Mouse (Mus musculus) stomach, embryonic 14.5 days (tissue): Measurements from ENCODE around the gene Dpm3. TPM values are rescaled to one million over a fixed set of nuclear protein-coding genes. Genes with fewer than 3 reads are reported as not detected.

Experiments used
- ATAC-seq: fragments of 200-750 bp; cut with Nextera tagmentation; 2 replicates; pipeline ENCODE4 v1.8.0; 2017; ENCODE audit warnings: low read depth, moderate TSS enrichment; ENCODE audit not compliant: insufficient number of reproducible peaks, insufficient read depth, low FRiP score
- H3K27ac ChIP-seq: fragments of 300-500 bp; sonication (generic); 2 replicates; pipeline ENCODE4 v1.5.1; 2014; ENCODE audit warnings: mild to moderate bottlenecking, low read length, moderate library complexity, mixed read lengths
- H3K27me3 ChIP-seq: fragments of 300-500 bp; sonication (generic); 2 replicates; pipeline ENCODE4 v1.6.1; 2014; ENCODE audit warnings: low read length, control low read depth, mixed read lengths; ENCODE audit not compliant: control insufficient read depth, insufficient read depth
- H3K36me3 ChIP-seq: fragments of 300-500 bp; sonication (generic); 2 replicates; pipeline ENCODE4 v1.6.1; 2014; ENCODE audit warnings: mild to moderate bottlenecking, control low read depth, low read length, moderate library complexity, mixed read lengths; ENCODE audit not compliant: control insufficient read depth, insufficient read depth
- H3K4me1 ChIP-seq: fragments of 300-500 bp; sonication (generic); 2 replicates; pipeline ENCODE4 v1.6.1; 2014; ENCODE audit warnings: low read length, control low read depth, mixed read lengths; ENCODE audit not compliant: control insufficient read depth, insufficient read depth
- H3K4me2 ChIP-seq: fragments of 300-500 bp; sonication (generic); replicated peaks from 2 replicates; pipeline ENCODE4 v1.6.1; 2014; ENCODE audit warnings: low read depth, low read length, control low read depth
- H3K4me3 ChIP-seq: fragments of 300-500 bp; sonication (generic); 2 replicates; pipeline ENCODE4 v1.5.1; 2014; ENCODE audit warnings: low read depth, low read length, control low read depth
- H3K9ac ChIP-seq: fragments of 300-500 bp; sonication (generic); replicated peaks from 2 replicates; pipeline ENCODE4 v1.6.1; 2014; ENCODE audit warnings: low read depth, mild to moderate bottlenecking, control low read depth, low read length, moderate library complexity, mixed read lengths
- H3K9me3 ChIP-seq: fragments of 300-500 bp; sonication (generic); 2 replicates; pipeline ENCODE4 v1.6.1; 2016; ENCODE audit warnings: low read depth, low read length, control low read depth; ENCODE audit not compliant: control insufficient read depth
- WGBS: fragments of 180-500 bp; shearing (Covaris S2); extraction: QIAGEN DNeasy Blood & Tissue Kit; methylation state at CpG from one replicate; pipeline ENCODE4 v1.1.7; 2014; 5-methylcytosine and 5-hydroxymethylcytosine counted together
- polyA plus RNA-seq: library from polyadenylated mRNA; unstranded; fragments of >200 nt; fragmentation: Nextera tagmentation; extraction: Ambion mirVana; gene quantifications from 2 replicates; pipeline ENCODE4 v1.2.1, GENCODE M21; 2014

Dpm3 gene
- polyA plus RNA-seq, 1 experiment from 2014 or later: 186 TPM

GRCm38 (mm10) chr3:89227307-89228179 is 31.6 kb upstream of the Dpm3 start:
- Histone ChIP-seq H3K4me2 (peak overlapping the region; percentile 86), H3K27me3 (no peaks in the 10 kb centered on the region), H3K4me3 (peak overlapping the region; percentile 35), H3K36me3 (no peaks in the 10 kb centered on the region), H3K4me1 (peaks cover 19% of the 10 kb centered on the region), H3K9ac (peak overlapping the region; percentile 30; the same call in 1 of the 2 replicates), H3K9me3 (no peaks in the 10 kb centered on the region), H3K27ac (peak overlapping the region; percentile 77; the same call in 1 of the 2 replicates)
- WGBS: 4% methylated on average over 41 of the region's 41 CpGs
- ATAC-seq: peak; percentile 79

- H3K9ac ChIP-seq: no peak overlapping the region; the same call in 1 of the 2 replicates
- H3K4me2 ChIP-seq: peak overlapping the region; percentile 86
- no peaks in the 10 kb centered on the region for H3K27me3 ChIP-seq
- ATAC-seq: no peak
- 1% methylated on average over 20 of the region's 20 CpGs for WGBS
- H3K27ac ChIP-seq: peak overlapping the region; percentile 77; the same call in 1 of the 2 replicates
- no peaks in the 10 kb centered on the region for H3K36me3 ChIP-seq
- peaks cover 19% of the 10 kb centered on the region for H3K4me1 ChIP-seq
- H3K4me3 ChIP-seq: peak overlapping the region; percentile 35
- no peaks in the 10 kb centered on the region for H3K9me3 ChIP-seq
Measured at GRCm38 (mm10) chr3:89228180-89228549, 31.0 kb upstream of the Dpm3 start.

GRCm38 (mm10) chr3:89228836-89229235 is 30.3 kb upstream of the Dpm3 start, which contains the start of gene Muc1:
Gene Muc1 (plus strand): TSS chr3:89229057.
- Histone ChIP-seq H3K27me3 (no peaks in the 10 kb centered on the region), H3K4me3 (peak within 1 kb of the TSS; percentile 35), H3K9ac (no peak within 1 kb of the TSS; the same call in 1 of the 2 replicates), H3K9me3 (no peaks in the 10 kb centered on the region), H3K27ac (peak within 1 kb of the TSS; percentile 77; the same call in 1 of the 2 replicates), H3K4me2 (peak within 1 kb of the TSS; percentile 86), H3K36me3 (no peaks in the 10 kb centered on the region), H3K4me1 (peaks cover 19% of the 10 kb centered on the region)
- WGBS: 20% methylated on average over 10 of the region's 10 CpGs
- ATAC-seq: peak; percentile 30; the same call in 1 of the 2 replicates

- peak overlapping the region; percentile 35; the same call in 1 of the 2 replicates for H3K4me3 ChIP-seq
- peaks cover 19% of the 10 kb centered on the region for H3K4me1 ChIP-seq
- peak overlapping the region; percentile 86 for H3K4me2 ChIP-seq
- WGBS: 46% methylated on average over 4 of the region's 4 CpGs
- H3K36me3 ChIP-seq: no peaks in the 10 kb centered on the region
- no peaks in the 10 kb centered on the region for H3K9me3 ChIP-seq
- peak overlapping the region; percentile 77; the same call in 1 of the 2 replicates for H3K27ac ChIP-seq
- H3K9ac ChIP-seq: no peak overlapping the region
- no peak for ATAC-seq
- no peaks in the 10 kb centered on the region for H3K27me3 ChIP-seq
Measured at GRCm38 (mm10) chr3:89229276-89229675, 29.9 kb upstream of the Dpm3 start.

- Histone ChIP-seq H3K27me3 (no peaks in the 10 kb centered on the region), H3K4me2 (peak overlapping the region; percentile 25; the same call in 1 of the 2 replicates), H3K4me1 (peaks cover 19% of the 10 kb centered on the region), H3K9me3 (no peaks in the 10 kb centered on the region), H3K36me3 (no peaks in the 10 kb centered on the region), H3K27ac (no peak overlapping the region), H3K4me3 (no peak overlapping the region), H3K9ac (no peak overlapping the region)
- ATAC-seq: no peak
- 81% methylated on average over 2 of the region's 2 CpGs for WGBS
Measured at GRCm38 (mm10) chr3:89230561-89230960, 28.6 kb upstream of the Dpm3 start.

GRCm38 (mm10) chr3:89231345-89231744 is 27.8 kb upstream of the Dpm3 start:
- Histone ChIP-seq H3K9me3 (no peaks in the 10 kb centered on the region), H3K4me3 (peak overlapping the region; percentile 1; the same call in 1 of the 2 replicates), H3K4me1 (peaks cover 13% of the 10 kb centered on the region), H3K27ac (no peak overlapping the region), H3K4me2 (peak overlapping the region; percentile 25), H3K27me3 (no peaks in the 10 kb centered on the region), H3K9ac (no peak overlapping the region), H3K36me3 (no peaks in the 10 kb centered on the region)
- no peak for ATAC-seq
- 60% methylated on average over 7 of the region's 7 CpGs for WGBS

GRCm38 (mm10) chr3:89231772-89232275 is 27.3 kb upstream of the Dpm3 start:
- WGBS: 73% methylated on average over 16 of the region's 16 CpGs
- no peak for ATAC-seq
- no peaks in the 10 kb centered on the region for H3K36me3 ChIP-seq
- H3K27ac ChIP-seq: no peak overlapping the region
- H3K9me3 ChIP-seq: no peaks in the 10 kb centered on the region
- peak overlapping the region; percentile 1; the same call in 1 of the 2 replicates for H3K4me3 ChIP-seq
- H3K27me3 ChIP-seq: no peaks in the 10 kb centered on the region
- peaks cover 8% of the 10 kb centered on the region; the same call in 1 of the 2 replicates for H3K4me1 ChIP-seq
- H3K4me2 ChIP-seq: peak overlapping the region; percentile 25
- no peak overlapping the region for H3K9ac ChIP-seq

GRCm38 (mm10) chr3:89232614-89233013 is 26.5 kb upstream of the Dpm3 start:
- Histone ChIP-seq H3K9ac (no peak overlapping the region), H3K36me3 (no peaks in the 10 kb centered on the region), H3K27ac (peak overlapping the region; percentile 70; the same call in 1 of the 2 replicates), H3K27me3 (no peaks in the 10 kb centered on the region), H3K4me1 (peaks cover 4% of the 10 kb centered on the region; the same call in 1 of the 2 replicates), H3K9me3 (no peaks in the 10 kb centered on the region), H3K4me2 (no peak overlapping the region), H3K4me3 (no peak overlapping the region)
- 52% methylated on average over 6 of the region's 6 CpGs for WGBS
- ATAC-seq: peak; percentile 25; the same call in 1 of the 2 replicates
